Mouse (Mus musculus) forebrain, embryonic 11.5 days (tissue): ENCODE measurements around the gene Sfxn5. TPM values are rescaled to one million over a fixed set of nuclear protein-coding genes. Genes with fewer than 3 reads are reported as not detected.
A peak's percentile ranks its signal among the peaks of the same experiment; 100 is the strongest.

ENCODE experiments used
- ATAC-seq: fragments of 200-750 bp; cut with Nextera tagmentation; replicated peaks from 2 replicates; pipeline ENCODE4 v1.8.0; 2017; ENCODE audit warnings: moderate TSS enrichment; ENCODE audit not compliant: low FRiP score
- DNase-seq: peaks from one replicate; pipeline ENCODE4 v3.0.0-alpha.2; 2017; ENCODE audit warnings: low spot score
- H3K27ac ChIP-seq: fragments of 300-500 bp; sonication (generic); 2 replicates; pipeline ENCODE4 v1.5.1; 2014; ENCODE audit warnings: low read depth, low read length
- H3K27me3 ChIP-seq: fragments of 300-500 bp; sonication (generic); 2 replicates; pipeline ENCODE4 v1.6.1; 2014; ENCODE audit warnings: mild to moderate bottlenecking, low read length, mixed read lengths; ENCODE audit not compliant: control insufficient read depth, insufficient read depth
- H3K36me3 ChIP-seq: fragments of 300-500 bp; sonication (generic); 2 replicates; pipeline ENCODE4 v1.6.1; 2014; ENCODE audit warnings: mild to moderate bottlenecking, low read length, moderate library complexity, mixed read lengths; ENCODE audit not compliant: control insufficient read depth, insufficient read depth
- H3K4me1 ChIP-seq: fragments of 300-500 bp; sonication (generic); replicated peaks from 2 replicates; pipeline ENCODE4 v1.6.1; 2014; ENCODE audit warnings: low read length, mixed read lengths; ENCODE audit not compliant: control insufficient read depth, insufficient read depth
- H3K4me2 ChIP-seq: fragments of 300-500 bp; sonication (generic); 2 replicates; pipeline ENCODE4 v1.6.1; 2014; ENCODE audit warnings: low read depth, mild to moderate bottlenecking, low read length, moderate library complexity, mixed read lengths; ENCODE audit not compliant: severe bottlenecking
- H3K4me3 ChIP-seq: fragments of 300-500 bp; sonication (generic); 2 replicates; pipeline ENCODE4 v1.5.1; 2014; ENCODE audit warnings: low read depth, low read length
- H3K9ac ChIP-seq: fragments of 300-500 bp; sonication (generic); 2 replicates; pipeline ENCODE4 v1.6.1; 2014; ENCODE audit warnings: low read length
- H3K9me3 ChIP-seq: fragments of 300-500 bp; sonication (generic); 2 replicates; pipeline ENCODE4 v1.6.1; 2016; ENCODE audit warnings: low read length, mixed read lengths; ENCODE audit not compliant: control insufficient read depth
- WGBS: fragments of 180-500 bp; shearing (Covaris S2); extraction: QIAGEN DNeasy Blood & Tissue Kit; methylation state at CpG from one replicate; pipeline ENCODE4 v1.1.7; 2014; 5-methylcytosine and 5-hydroxymethylcytosine counted together
- polyA plus RNA-seq: library from polyadenylated mRNA; unstranded; fragments of >200 nt; fragmentation: Nextera tagmentation; extraction: Ambion mirVana; gene quantifications from 2 replicates; pipeline ENCODE4 v1.2.1, GENCODE M21; 2014

Sfxn5 gene
- polyA plus RNA-seq, 1 experiment from 2014 or later, result 13.8 TPM

DNA sequence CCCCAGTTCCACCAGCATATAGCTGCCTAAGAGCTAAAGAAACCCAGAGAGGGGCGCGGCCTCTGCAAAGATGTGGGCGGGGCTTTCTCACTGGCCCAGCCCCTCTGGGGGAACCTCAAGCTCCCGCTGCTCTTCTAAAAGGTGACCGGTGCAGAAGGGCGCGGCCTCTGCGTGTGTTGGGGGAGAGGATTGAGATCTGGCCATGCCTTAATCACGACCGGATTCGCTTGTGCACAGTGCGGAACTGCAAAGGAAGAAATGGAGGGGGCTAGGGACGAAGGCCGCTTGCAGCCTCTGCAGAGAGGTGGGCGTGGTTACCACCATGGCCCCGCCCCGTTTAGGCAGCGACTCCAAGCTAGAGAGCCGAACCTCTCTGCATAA is 41.5 kb upstream of the Sfxn5 start:
- no peaks in the 10 kb centered on the region for H3K36me3 ChIP-seq

DNA sequence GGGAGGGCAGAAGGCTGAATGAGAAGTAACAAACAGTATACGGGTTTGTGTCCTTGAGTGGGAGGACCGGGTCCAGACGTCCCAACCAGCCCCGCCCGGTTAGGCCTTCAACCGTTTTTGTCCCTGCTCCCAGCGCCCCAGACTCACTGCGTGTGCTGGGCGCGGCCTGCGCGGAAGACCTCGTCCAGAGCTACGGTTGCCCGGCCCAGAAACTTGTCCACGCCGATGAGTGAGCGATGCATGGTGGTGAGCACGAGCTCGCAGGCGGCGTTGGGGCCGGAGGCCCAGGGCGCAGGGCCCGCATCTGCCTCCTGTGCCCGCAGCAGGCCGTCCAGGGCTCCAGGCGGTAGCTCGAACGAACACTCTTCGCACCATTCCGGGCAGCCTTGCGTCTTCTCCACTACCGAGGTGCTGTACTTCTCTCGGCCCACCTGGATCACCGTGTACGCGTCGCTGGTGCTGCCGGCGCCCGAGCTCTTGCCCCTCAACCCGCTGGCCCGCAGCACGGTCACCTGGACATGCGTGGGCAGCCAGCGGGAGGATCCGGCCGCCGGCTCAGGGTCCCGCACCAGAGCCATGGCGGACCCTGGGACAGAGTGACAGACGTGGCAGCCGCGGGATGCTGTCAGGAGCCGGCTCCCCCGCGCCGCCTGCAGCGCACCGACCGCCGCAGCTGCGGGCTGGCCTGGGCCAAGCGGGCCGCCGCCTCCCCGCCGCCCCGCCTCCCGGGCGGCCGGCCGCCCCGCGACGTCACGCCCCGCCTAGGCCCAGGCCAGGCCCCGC is 40.9 kb upstream of the Sfxn5 start, which contains the start of gene Rab11fip5:
Gene Rab11fip5 (minus strand): TSS at position 684 of the 783 bp plus-strand sequence.
- H3K27me3 ChIP-seq, result no peaks in the 10 kb centered on the region; the same call in 1 of the 2 replicates
- H3K9ac ChIP-seq, result peak within 1 kb of the TSS; percentile 74
- H3K4me3 ChIP-seq, result peak within 1 kb of the TSS; percentile 65
- no peak within 1 kb of the TSS for H3K27ac ChIP-seq
- H3K4me2 ChIP-seq, result peak within 1 kb of the TSS; percentile 97
- no peaks in the 10 kb centered on the region for H3K36me3 ChIP-seq
- 0 out of 2 replicates have a peak, but pooled peaks cover 2% of the 10 kb centered on the region for H3K4me1 ChIP-seq
- no peak for DNase-seq
- 1% methylated on average over 80 of the region's 80 CpGs for WGBS
- no peaks in the 10 kb centered on the region for H3K9me3 ChIP-seq
- ATAC-seq, result peak; percentile 34

More for the DNA sequence above, 41.5 kb upstream of the Sfxn5 start:
- H3K9ac ChIP-seq, result peak overlapping the region; percentile 29; the same call in 1 of the 2 replicates
- DNase-seq (peak; percentile 98), ATAC-seq (peak; percentile 98)
- H3K27me3 ChIP-seq, result no peaks in the 10 kb centered on the region; the same call in 1 of the 2 replicates
- WGBS, result under 1% methylated on average over 19 of the region's 19 CpGs
- H3K4me1 ChIP-seq, result 0 out of 2 replicates have a peak, but pooled peaks cover 2% of the 10 kb centered on the region
- no peaks in the 10 kb centered on the region for H3K9me3 ChIP-seq
- no peak overlapping the region for H3K27ac ChIP-seq
- peak overlapping the region; percentile 97 for H3K4me2 ChIP-seq
- H3K4me3 ChIP-seq, result peak overlapping the region; percentile 65

DNA sequence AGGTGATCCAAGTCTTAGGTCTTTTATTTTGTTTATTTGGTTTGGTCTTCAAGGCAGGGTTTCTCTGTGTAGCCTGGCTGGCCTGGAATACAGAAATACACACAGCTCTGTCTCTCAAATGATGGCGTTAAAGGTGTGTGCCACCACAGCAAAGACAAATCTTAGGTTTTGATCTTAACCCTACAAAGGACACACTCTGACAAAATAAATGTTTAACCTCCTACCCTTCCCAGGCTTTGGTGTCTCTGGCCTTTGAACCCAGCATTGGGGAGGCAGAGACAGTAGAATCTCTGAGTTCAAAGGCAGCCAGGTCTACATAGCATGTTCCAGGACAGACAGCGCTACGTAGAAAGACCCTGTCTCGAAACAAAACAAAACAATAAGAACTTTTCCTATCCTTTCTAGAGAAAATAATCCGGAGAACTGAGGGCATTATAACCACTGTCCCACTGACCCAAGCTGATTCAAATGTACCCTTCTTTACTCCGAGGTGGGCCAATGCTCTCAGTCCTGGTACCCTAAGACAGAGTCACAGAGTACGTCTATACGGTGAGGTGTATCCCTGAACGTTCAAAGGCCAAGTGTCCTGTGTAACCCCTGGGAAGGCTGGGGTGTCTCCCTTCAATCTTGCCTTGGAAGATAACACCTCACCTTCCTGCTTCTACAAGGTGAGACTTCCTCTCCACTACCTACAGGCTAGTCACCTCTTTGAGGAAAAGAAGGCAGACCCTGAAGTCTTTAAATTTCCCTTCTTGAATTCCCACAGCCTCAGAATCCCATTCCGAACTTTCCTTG is 40.0 kb upstream of the Sfxn5 start:
- H3K27me3 ChIP-seq, result no peaks in the 10 kb centered on the region; the same call in 1 of the 2 replicates
- no peak for ATAC-seq

DNA sequence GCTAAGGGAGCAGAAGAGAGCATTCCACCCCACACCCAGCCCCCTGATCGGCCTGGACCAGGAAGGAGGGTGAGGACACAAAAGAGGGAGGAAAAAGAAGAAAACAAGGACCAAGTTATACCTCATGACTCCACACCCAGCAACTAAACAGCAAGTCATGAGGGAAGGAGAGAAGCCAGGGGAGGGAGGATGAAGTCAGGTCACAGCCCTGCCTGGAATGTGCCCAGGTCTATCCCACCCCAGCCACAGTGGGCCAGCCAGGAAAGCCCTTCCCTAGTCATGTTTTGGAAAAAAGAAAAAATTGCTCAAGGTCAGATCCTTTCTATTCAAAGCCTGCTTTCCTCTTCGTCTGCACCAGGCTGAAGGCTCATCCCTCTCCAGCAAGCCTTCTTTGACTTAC is 39.3 kb upstream of the Sfxn5 start:
- Histone ChIP-seq H3K4me1 (0 out of 2 replicates have a peak, but pooled peaks cover 2% of the 10 kb centered on the region), H3K4me2 (no peak overlapping the region), H3K27me3 (no peaks in the 10 kb centered on the region; the same call in 1 of the 2 replicates), H3K4me3 (no peak overlapping the region), H3K9ac (no peak overlapping the region), H3K27ac (no peak overlapping the region), H3K9me3 (no peaks in the 10 kb centered on the region), H3K36me3 (no peaks in the 10 kb centered on the region)
- WGBS, result 93% methylated on average over 2 of the region's 2 CpGs
- no peak for DNase-seq
- no peak for ATAC-seq

More for the DNA sequence above, 40.0 kb upstream of the Sfxn5 start:
- H3K9me3 ChIP-seq, result no peaks in the 10 kb centered on the region
- 0 out of 2 replicates have a peak, but pooled peaks cover 2% of the 10 kb centered on the region for H3K4me1 ChIP-seq
- H3K36me3 ChIP-seq, result no peaks in the 10 kb centered on the region
- WGBS, result 88% methylated on average over 10 of the region's 10 CpGs
- no peak overlapping the region for H3K27ac ChIP-seq
- peak overlapping the region; percentile 97 for H3K4me2 ChIP-seq
- peak overlapping the region; percentile 65 for H3K4me3 ChIP-seq
- DNase-seq, result no peak
- peak overlapping the region; percentile 74; the same call in 1 of the 2 replicates for H3K9ac ChIP-seq

DNA sequence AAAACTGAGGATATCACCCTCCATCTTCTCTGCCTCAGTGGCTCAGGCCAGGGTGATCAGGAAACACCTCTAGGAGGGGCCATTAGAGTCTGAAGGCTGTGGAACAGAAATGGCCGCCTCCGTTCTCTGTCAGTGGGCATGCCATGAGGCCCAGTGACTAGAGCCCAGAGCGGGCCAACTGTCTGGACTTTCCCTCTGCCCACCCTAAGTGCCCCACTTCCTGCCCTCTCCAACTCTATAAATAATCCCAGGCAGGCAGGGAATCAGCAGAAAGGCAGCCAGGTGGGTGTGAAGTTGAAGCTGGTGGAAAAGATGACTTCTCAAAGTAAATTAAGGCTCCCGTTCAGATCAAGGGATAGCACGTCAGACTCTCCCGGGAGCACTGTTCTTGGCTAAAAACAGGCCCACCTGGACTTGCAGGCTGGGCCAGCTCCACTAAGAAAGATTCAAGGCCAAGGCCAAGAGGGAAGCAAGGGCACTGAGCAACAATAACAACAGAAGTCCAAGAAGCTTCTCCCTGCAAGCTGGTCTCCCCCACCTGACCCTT is 38.7 kb upstream of the Sfxn5 start:
- 88% methylated on average over 6 of the region's 6 CpGs for WGBS
- Histone ChIP-seq H3K4me2 (no peak overlapping the region), H3K27ac (no peak overlapping the region), H3K36me3 (no peaks in the 10 kb centered on the region), H3K4me3 (no peak overlapping the region), H3K4me1 (0 out of 2 replicates have a peak, but pooled peaks cover 2% of the 10 kb centered on the region), H3K9ac (no peak overlapping the region), H3K27me3 (no peaks in the 10 kb centered on the region; the same call in 1 of the 2 replicates), H3K9me3 (no peaks in the 10 kb centered on the region)
- ATAC-seq (no peak), DNase-seq (no peak)

DNA sequence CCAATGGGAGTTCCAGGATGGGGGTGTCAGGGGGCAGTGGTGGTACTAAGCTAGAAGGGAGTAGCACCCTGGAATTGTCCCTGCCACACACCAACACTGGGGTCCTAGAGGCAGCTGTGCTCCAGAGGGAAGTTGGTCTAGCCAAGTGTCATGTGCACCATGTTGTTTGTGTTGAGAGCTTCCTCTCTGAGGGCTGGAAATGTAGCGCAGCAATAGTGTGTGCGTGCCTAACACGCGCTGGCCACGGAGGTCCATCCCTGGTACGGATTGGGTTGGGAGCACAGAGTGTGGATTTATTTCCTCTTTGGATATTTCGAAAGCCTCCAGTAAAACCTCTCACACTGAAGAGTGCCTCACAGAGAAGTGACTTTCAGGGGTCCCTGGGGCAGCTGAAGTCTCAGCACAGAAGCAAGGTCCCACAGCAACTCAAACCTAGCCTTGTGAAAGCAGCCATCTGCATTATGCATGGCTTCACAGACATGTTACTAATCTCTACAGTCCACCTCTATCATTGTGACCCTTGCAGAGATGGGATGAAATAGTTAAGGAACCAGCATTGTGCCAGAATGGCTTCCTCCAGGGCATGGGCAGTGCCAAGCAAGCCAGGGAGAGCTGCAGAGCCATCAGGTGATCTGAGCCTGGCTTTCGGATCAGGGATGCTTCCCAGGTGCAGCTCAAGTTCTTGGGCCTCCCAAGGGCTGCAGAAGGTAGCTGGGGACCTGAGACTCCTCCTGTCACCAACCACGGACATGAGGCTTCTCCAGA is 37.6 kb upstream of the Sfxn5 start:
- Histone ChIP-seq H3K27me3 (no peaks in the 10 kb centered on the region; the same call in 1 of the 2 replicates), H3K4me1 (0 out of 2 replicates have a peak, but pooled peaks cover 2% of the 10 kb centered on the region), H3K27ac (no peak overlapping the region), H3K9ac (no peak overlapping the region), H3K36me3 (no peaks in the 10 kb centered on the region), H3K4me3 (no peak overlapping the region), H3K4me2 (no peak overlapping the region), H3K9me3 (no peaks in the 10 kb centered on the region)
- DNase-seq, result no peak
- no peak for ATAC-seq
- WGBS, result 92% methylated on average over 9 of the region's 9 CpGs

DNA sequence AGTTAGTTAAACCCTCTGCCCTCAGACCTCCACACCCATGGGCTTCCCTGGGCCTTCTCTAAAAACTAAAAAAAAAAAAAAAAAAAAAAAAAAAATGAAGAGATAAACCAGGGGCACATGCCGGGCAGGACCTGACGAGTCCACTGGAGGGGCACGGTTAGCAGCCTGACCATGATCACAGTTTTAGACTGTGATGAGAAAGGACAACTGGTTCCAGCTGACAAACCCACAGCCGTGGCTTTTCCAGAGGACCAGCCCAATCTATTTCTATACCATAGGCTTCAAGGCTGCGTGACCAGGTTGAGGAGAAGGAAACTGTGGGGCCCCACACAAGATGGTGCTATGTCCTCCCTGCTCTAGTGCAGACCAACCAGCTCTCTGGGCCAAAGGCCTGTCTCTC is 36.8 kb upstream of the Sfxn5 start:
- H3K9me3 ChIP-seq, result no peaks in the 10 kb centered on the region
- no peak overlapping the region for H3K4me2 ChIP-seq
- no peak overlapping the region for H3K27ac ChIP-seq
- 0 out of 2 replicates have a peak, but pooled peaks cover 2% of the 10 kb centered on the region for H3K4me1 ChIP-seq
- H3K9ac ChIP-seq, result no peak overlapping the region
- no peaks in the 10 kb centered on the region; the same call in 1 of the 2 replicates for H3K27me3 ChIP-seq
- no peak for ATAC-seq
- H3K36me3 ChIP-seq, result no peaks in the 10 kb centered on the region
- no peak for DNase-seq
- H3K4me3 ChIP-seq, result no peak overlapping the region
- WGBS, result 95% methylated on average over 5 of the region's 5 CpGs
